Mouse (Mus musculus): ENCODE results near the gene Tlr9.

Gene Tlr9

GRCm38 (mm10) chr9:106222261-106222851 is at the start of gene Tlr9:
Tlr9 (plus strand) TSS chr9:106222598.
- DNase-seq, result no peak

- no peak for DNase-seq
Observed at GRCm38 (mm10) chr9:106173363-106173762, 49.0 kb upstream of the Tlr9 start.

GRCm38 (mm10) chr9:106175552-106176200 is 46.7 kb upstream of the Tlr9 start:
- DNase-seq, result no peak

- DNase-seq, result no peak
Observed at GRCm38 (mm10) chr9:106176769-106177168, 45.6 kb upstream of the Tlr9 start.

GRCm38 (mm10) chr9:106177799-106178198 is 44.6 kb upstream of the Tlr9 start:
- DNase-seq, result no peak

- DNase-seq, result no peak
Observed at GRCm38 (mm10) chr9:106179454-106179853, 42.9 kb upstream of the Tlr9 start.

- no peak for DNase-seq
Observed at GRCm38 (mm10) chr9:106179964-106180363, 42.4 kb upstream of the Tlr9 start.

- DNase-seq, result peak in 1 of 2 experiments; percentile 36
Observed at GRCm38 (mm10) chr9:106182146-106182545, 40.3 kb upstream of the Tlr9 start.

GRCm38 (mm10) chr9:106183996-106184395 is 38.4 kb upstream of the Tlr9 start:
- DNase-seq, result no peak

GRCm38 (mm10) chr9:106191355-106191754 is 31.0 kb upstream of the Tlr9 start:
- no peak for DNase-seq

GRCm38 (mm10) chr9:106192024-106192423 is 30.4 kb upstream of the Tlr9 start:
- DNase-seq, result no peak

- no peak for DNase-seq
Observed at GRCm38 (mm10) chr9:106192998-106193397, 29.4 kb upstream of the Tlr9 start.

- no peak for DNase-seq
Observed at GRCm38 (mm10) chr9:106193930-106194807, 28.2 kb upstream of the Tlr9 start.

GRCm38 (mm10) chr9:106195693-106196092 is 26.7 kb upstream of the Tlr9 start:
- DNase-seq, result no peak

GRCm38 (mm10) chr9:106197081-106197713 is 25.2 kb upstream of the Tlr9 start:
- DNase-seq, result no peak

GRCm38 (mm10) chr9:106197732-106198131 is 24.7 kb upstream of the Tlr9 start:
- DNase-seq, result no peak

GRCm38 (mm10) chr9:106198962-106199458 is 23.4 kb upstream of the Tlr9 start:
- peak; percentile 85 to 93 for DNase-seq

- DNase-seq, result no peak
Observed at GRCm38 (mm10) chr9:106199535-106200272, 22.7 kb upstream of the Tlr9 start, which contains the start of gene Ppm1m. Ppm1m (minus strand) TSS chr9:106199746.

- DNase-seq, result no peak
Observed at GRCm38 (mm10) chr9:106201895-106202294, 20.5 kb upstream of the Tlr9 start.

- peak; percentile 91 to 95 for DNase-seq
Observed at GRCm38 (mm10) chr9:106202819-106203636, 19.4 kb upstream of the Tlr9 start, which contains the start of gene Twf2. Twf2 (plus strand) TSS chr9:106203108.
